Mouse (Mus musculus) brain, embryonic 14.5 days (tissue): ENCODE results near the gene Smarca4.
A peak's percentile ranks its signal among the peaks of the same experiment; 100 is the strongest.

ENCODE experiments used
- CTCF ChIP-seq: fragments of 200-500 bp; IDR thresholded peaks from 2 replicates; pipeline ENCODE4 v1.5.1; 2012; ENCODE audit warnings: inconsistent platforms, mild to moderate bottlenecking, moderate library complexity, borderline replicate concordance; ENCODE audit not compliant: insufficient read depth, insufficient read length; ENCODE audit errors: extremely low read depth
- POLR2A ChIP-seq: fragments of 200-500 bp; IDR thresholded peaks from 2 replicates; pipeline ENCODE4 v1.6.1; 2012; ENCODE audit warnings: mild to moderate bottlenecking, inconsistent platforms, borderline replicate concordance; ENCODE audit not compliant: poor library complexity, insufficient read depth, insufficient read length, severe bottlenecking; ENCODE audit errors: extremely low read depth

DNA sequence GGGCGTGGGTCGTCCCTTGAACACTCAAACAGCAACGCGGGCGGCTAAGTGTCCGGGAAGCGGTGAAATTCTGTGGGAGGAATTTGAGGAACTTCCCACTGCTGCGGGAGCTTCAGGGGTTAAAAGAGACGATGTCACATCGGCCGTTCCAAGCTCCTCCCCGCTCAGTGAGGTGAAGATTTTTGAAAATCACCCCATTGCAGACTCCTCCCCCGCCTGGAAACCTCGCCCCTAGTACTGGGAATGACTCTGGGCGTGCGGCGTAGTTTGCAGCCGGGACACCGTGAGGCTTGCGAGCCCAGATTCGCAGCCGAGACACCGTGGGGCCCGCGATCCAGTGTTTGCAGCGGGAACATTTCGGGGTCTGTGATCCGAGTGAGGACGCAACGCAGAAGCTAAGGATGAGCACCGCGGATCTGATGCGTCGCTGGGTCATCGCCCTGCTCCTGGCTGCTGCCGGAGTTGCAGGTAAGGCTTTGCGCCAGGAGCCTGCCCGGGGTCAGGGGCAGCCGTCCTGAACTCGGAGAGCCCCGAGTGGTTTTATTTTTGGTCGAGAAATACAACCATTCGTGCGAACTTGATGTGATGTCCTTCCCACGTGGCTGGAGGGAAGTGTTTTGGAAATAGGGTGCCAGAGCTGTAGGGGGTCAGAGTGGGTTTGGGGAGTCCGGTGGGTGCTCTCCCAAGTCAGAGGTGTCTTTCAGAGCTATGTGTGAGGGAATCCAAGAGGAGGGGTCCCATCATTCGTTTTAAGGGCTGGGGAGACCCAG, 107.6 kb downstream of the Smarca4 start, which contains the start of gene Ldlr:
- TF ChIP-seq CTCF (no peak), POLR2A (peak; percentile 12; the same call in 1 of the 2 replicates)
